Mouse (Mus musculus): ENCODE results near the gene Mc1r.

GRCm38 (mm10) chr8:123441788-123442187 is 34.9 kb downstream of the Mc1r start:
- no peak for TF ChIP-seq CTCF (IDR thresholded peaks at IDR 0.05; ENCODE audit: low read depth)
- no peak for TF ChIP-seq EP300 (IDR thresholded peaks at IDR 0.05; ENCODE audit: low read depth)
